Mouse (Mus musculus) cerebral cortex, adult 2 months (tissue): Measurements from ENCODE around the gene Ddit4l.

Source experiments
- WGBS: fragments of 180-500 bp; shearing (Covaris S2); methylation state at CpG from one replicate; pipeline ENCODE4 v1.1.7; 2018; 5-methylcytosine and 5-hydroxymethylcytosine counted together

Ddit4l gene

DNA sequence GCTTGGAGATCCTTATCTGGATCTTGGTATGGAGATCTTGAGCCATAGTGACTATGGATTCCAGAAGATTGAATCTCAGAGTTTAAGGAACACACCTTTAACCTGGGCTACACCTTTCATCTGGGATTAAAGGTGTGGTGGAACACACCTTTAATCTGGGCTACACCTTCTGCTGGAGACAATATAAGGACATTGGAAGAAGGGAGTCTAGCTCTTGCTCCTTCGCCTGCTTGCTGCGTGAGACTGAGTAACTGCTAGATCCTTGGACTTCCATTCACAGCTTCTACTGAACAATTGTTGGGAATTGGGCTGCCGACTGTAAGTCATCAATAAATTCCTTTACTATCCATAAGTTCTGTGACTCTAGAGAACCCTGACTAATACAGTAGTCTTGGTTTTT, at the start of gene Ddit4l:
Ddit4l (plus strand) TSS at position 301 of the 400 bp plus-strand sequence.
- WGBS, result 93% methylated on average over 3 of the region's 3 CpGs

DNA sequence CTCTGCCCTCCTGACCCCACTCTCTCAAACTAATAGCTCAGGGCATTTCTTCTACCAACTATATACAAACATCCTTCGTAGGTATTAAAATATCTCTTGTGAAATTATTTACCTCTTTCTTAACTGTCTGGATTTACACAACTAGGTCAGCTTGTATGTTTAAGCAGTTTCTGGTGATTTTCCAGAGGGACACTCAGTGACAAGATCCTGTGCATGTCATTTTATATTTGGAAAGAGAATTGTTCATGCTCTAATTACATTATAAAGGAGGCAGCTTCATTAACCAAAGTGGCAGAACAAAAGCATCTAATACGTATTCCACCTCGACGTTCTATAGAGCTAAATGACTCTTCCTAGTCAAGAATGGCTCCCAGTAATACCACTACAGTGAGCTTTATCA, 45.3 kb upstream of the Ddit4l start:
- WGBS, result 75% methylated on average over 4 of the region's 4 CpGs

DNA sequence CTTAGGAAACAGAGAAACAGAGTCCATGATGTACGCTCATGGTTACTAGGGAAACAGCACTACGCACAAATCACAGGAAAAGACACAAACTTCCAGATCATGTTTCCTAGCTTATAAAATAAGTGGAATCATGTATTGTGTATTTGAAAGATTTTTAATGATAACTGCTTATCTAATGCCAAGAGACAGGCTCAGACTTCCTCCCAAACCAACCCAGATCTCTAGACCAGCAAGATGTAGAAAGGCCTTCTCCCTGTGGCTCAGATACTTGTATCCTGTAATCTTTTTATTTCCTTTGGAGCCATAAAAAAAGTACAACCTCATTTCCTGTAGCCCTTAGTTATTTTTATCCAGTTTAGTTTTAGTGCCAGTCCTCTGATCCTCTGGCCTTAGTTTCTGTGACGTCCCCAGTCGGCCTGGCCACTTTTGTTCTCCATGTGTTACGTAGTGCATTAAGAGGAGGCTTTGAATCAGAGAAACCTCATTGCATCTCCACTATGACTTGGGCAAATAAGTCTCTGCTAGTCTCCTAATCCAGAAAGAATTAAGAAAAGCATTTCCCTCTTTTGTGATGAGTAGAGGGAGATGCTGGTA, 34.9 kb upstream of the Ddit4l start:
- 66% methylated on average over 5 of the region's 5 CpGs for WGBS

DNA sequence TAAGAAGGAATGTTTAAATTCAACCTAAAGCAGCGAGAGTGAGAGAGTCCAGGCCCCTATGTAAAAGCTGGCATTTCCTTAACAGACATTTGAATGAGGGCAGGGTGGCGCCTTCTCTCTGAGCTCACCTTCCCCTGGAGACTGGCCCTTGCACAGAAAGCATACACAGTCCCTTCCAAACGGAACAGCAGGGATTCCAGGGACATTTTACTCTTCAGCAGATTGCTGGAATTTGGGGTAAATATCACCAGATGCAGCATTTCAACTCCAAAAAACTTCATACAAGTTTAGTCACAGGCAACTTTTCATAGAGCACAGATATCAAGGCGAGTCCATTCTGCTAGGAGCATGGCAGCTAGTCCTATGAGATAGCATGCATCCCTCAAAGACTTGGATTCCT, 31.6 kb upstream of the Ddit4l start:
- WGBS, result 77% methylated on average over 4 of the region's 4 CpGs

- WGBS, result 57% methylated on average over 4 of the region's 4 CpGs
Observed at GRCm38 (mm10) chr3:137594332-137594905, 27.0 kb upstream of the Ddit4l start.

DNA sequence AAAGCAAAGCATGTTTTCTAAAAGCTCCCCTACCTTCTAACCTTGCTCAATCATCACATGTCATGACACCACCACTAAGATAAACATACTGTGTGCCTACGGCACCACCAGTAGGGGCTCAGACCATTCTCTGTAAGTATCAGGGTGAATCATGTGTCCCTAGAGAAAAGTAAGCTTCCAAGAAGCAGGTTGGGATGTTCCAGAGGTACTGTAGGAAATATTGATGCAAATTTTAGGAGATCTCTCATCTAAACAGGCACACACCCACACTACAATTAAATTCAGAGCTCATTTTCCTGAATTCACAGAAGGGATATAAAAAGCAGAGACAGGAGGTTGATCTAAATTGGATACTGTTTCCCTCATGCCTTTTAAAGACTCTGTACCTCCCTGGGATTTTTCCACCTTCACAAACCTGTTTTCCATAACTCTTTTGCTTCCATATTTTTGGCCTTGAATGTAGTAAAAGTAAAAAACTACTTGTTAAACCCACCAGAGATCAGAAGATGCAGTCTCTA, 12.4 kb upstream of the Ddit4l start:
- WGBS, result 46% methylated on average over 1 of the region's 1 CpGs

GRCm38 (mm10) chr3:137610457-137611109, 10.8 kb upstream of the Ddit4l start:
- WGBS, result 84% methylated on average over 6 of the region's 6 CpGs

DNA sequence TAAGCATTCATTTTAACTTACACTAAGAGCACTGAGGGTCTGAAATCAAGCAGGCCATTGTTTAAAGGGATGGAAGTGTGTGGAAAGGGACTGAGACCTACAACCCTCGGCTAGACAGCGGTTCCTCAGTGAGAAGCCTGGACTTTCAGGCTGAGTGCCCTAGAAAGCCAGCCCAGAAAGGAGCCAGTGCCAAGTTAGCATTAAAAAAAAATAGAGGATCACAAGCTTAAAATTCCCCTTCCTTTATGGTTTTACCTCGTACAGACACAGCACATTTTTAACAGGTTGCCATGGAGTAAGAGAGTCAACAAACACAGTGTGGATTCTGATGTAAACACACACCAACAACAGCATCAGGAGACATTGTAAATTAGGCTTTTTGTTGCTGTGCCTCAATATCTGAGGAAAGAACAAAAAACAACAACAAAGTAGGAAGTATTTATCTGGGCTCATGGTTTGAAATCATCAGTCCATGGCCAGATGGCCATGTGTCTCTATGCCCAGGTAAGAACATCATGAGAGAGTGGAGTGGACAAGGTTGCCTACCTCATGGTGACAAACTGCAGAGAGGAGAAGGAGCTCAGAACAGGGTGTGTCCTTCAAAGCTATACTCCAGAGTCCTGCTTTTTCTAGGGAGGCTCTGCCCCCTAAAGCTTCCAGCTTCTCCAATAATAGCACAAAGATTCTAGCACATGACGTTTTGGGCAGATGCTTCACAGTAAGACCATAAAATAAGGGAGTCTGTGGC, 10.1 kb upstream of the Ddit4l start:
- 33% methylated on average over 4 of the region's 4 CpGs for WGBS

- WGBS, result 82% methylated on average over 2 of the region's 2 CpGs
Observed at GRCm38 (mm10) chr3:137611981-137612380, 9.4 kb upstream of the Ddit4l start.

GRCm38 (mm10) chr3:137620540-137620939, 872 bp upstream of the Ddit4l start:
- WGBS, result 49% methylated on average over 5 of the region's 5 CpGs

- 57% methylated on average over 6 of the region's 6 CpGs for WGBS
Observed at GRCm38 (mm10) chr3:137622091-137622490, 679 bp downstream of the Ddit4l start.

- WGBS, result 35% methylated on average over 14 of the region's 14 CpGs
Observed at GRCm38 (mm10) chr3:137622895-137623580, 1.6 kb downstream of the Ddit4l start.

- 3% methylated on average over 47 of the region's 47 CpGs for WGBS
Observed at GRCm38 (mm10) chr3:137623581-137624362, 2.4 kb downstream of the Ddit4l start.

DNA sequence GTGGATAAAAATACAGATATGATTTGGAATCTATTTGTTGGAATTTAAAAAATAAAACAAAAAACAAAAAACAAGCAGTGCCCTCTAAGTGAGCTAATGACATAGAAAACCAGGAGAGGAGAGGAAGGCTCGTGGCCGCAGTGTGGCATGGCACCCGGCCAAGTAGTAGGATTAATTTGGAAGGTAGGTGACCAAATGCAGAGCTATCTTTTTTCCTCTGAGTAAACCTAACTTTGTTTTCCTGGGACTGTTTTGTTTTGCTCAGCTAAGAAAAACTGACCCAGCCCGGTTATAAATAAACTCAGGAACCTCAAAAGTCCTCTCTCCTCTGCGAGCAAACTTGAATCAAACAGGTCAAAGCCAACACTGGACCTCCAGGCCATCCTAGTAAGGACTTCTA, 3.6 kb downstream of the Ddit4l start:
- WGBS, result 56% methylated on average over 5 of the region's 5 CpGs

DNA sequence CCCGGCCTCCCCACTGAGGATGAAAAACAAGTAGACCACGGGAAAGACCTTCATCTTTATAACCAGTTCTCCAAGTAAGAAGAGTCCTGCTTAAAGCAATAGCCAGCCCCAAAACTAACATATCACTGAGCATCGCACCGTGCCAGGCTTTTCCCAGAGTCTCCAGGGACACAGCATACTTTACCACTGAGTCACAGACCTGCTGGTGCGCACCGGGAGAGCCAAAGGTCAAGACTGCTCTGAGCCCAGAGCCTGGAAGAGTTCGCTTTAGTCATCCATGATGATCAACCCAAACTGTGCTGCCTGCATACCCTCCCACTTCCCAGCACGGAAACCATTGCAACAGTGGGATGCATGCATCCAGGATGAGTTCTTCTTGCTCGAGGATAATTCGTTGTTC, 12.3 kb downstream of the Ddit4l start:
- 67% methylated on average over 10 of the region's 10 CpGs for WGBS

DNA sequence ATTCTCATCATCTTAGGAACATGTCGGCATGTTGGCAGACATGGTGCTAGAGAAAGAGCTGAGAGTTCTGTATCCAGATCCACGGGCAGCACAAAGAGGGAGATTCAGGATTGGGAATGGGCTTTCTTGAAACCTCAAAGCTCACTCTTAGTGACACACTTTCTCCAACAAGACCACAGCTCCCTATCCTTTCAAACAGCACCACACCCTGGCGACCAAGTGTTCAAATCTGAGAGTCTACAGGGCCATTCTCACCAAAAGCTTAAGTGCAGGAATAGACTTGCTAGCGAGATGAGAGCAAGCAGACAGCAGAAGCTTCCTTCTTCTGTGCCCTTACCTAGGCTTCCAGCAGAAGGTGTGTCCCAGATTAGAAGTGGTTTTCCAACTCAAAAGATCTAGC, 15.2 kb downstream of the Ddit4l start:
- 87% methylated on average over 4 of the region's 4 CpGs for WGBS

DNA sequence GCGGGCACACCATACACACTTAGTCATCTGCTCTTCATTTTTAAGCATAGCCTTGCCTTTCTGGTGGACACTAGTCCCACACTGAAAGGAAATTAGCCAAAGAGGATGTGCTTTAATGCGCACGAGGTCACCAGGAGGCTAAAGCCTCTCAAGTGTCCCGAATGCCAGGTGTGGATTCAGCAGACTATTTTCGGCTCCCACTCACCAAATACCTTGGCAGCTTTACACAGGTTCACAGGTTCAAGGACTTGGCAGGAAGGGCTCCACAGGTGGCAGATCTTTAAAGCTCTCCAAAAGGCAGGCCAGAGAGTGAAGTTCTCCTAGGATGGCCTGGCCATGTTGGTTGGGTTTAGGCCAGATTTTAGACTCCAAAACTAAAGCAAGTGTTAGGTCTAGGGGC, 19.8 kb downstream of the Ddit4l start:
- WGBS, result 91% methylated on average over 5 of the region's 5 CpGs

GRCm38 (mm10) chr3:137642137-137642536, 20.7 kb downstream of the Ddit4l start:
- WGBS, result 29% methylated on average over 8 of the region's 8 CpGs

DNA sequence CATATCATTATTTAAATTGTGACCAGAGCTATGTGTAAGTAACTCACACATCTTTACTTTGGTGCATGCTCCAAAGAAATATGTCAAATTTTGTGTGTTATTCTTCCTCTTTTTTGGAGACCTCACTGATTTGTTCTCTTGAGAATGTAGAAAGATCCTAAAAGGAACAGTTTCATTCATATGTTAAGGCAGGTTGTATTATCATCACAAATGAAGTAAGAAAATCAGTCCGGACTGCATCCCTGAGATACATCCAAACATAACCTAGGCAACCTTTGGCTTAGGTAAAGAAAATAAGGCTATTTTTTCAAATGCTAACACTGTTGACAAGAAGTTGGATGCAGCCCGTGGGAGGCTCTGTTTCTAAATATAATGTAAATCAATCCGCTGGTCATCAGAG, 21.2 kb downstream of the Ddit4l start:
- WGBS, result 70% methylated on average over 3 of the region's 3 CpGs

- WGBS, result 95% methylated on average over 3 of the region's 3 CpGs
Observed at GRCm38 (mm10) chr3:137644081-137644480, 22.7 kb downstream of the Ddit4l start.

- WGBS, result 80% methylated on average over 6 of the region's 6 CpGs
Observed at GRCm38 (mm10) chr3:137644947-137645346, 23.5 kb downstream of the Ddit4l start.
